Mouse (Mus musculus) brain, embryonic 14.5 days (tissue): ENCODE results near the gene Nisch.

Source experiments
- CTCF ChIP-seq: fragments of 200-500 bp; IDR thresholded peaks from 2 replicates; pipeline ENCODE4 v1.5.1; 2012; ENCODE audit warnings: inconsistent platforms, mild to moderate bottlenecking, moderate library complexity, borderline replicate concordance; ENCODE audit not compliant: insufficient read depth, insufficient read length; ENCODE audit errors: extremely low read depth
- POLR2A ChIP-seq: fragments of 200-500 bp; IDR thresholded peaks from 2 replicates; pipeline ENCODE4 v1.6.1; 2012; ENCODE audit warnings: mild to moderate bottlenecking, inconsistent platforms, borderline replicate concordance; ENCODE audit not compliant: poor library complexity, insufficient read depth, insufficient read length, severe bottlenecking; ENCODE audit errors: extremely low read depth

GRCm38 (mm10) chr14:31205244-31205561 lies 11.5 kb downstream of the Nisch start:
- TF ChIP-seq CTCF, result no peak
- TF ChIP-seq POLR2A, result no peak
